Mouse (Mus musculus): ENCODE data around the gene Lingo3. TPM values are rescaled to one million over a fixed set of nuclear protein-coding genes. Genes with fewer than 3 reads are reported as not detected.

Lingo3 gene
- total and polyA plus RNA-seq, 3 experiments = not detected

GRCm38 (mm10) chr10:80792175-80793032, 51.4 kb downstream of the Lingo3 start:
- peak in 1 of 2 experiments; percentile 21; a peak in 1 of 4 replicates for TF ChIP-seq POLR2A (IDR thresholded peaks at IDR 0.05; ENCODE audit: control insufficient read depth in 1 of 2, insufficient read depth in 1 of 2, low read depth in 1 of 2, low read length in 2 of 2, poor library complexity in 1 of 2)
- no peak for TF ChIP-seq USF2 (IDR thresholded peaks at IDR 0.05; ENCODE audit: borderline replicate concordance in 1 of 2, insufficient read depth in 1 of 2, low read depth in 1 of 2, low read length in 2 of 2)
- no peak for TF ChIP-seq NRF1 (IDR thresholded peaks at IDR 0.05; ENCODE audit: insufficient read depth, low read depth, low read length, poor library complexity, severe bottlenecking)
- 0 out of 2 replicates have a peak, but pooled peaks have one; percentile 21 for TF ChIP-seq POLR2AphosphoS2 (IDR thresholded peaks at IDR 0.05; ENCODE audit: low read length)
- Histone ChIP-seq H3K27me3 (ENCODE audit: control insufficient read depth in 1 of 2, insufficient read depth in 2 of 2, low read length in 2 of 2) (no peaks in the 10 kb centered on the region), H3K9me3 (replicated peaks; ENCODE audit: insufficient read depth, low read length) (no peaks in the 10 kb centered on the region), H3K36me3 (ENCODE audit: control insufficient read depth in 1 of 2, insufficient read depth in 2 of 2, low read length in 2 of 2) (peaks cover 7 to 10% of the 10 kb centered on the region in 2 experiments; a peak in 3 of 4 replicates), H3K27ac (ENCODE audit: control insufficient read depth, low read depth, low read length) (no peak overlapping the region), H3K4me1 (ENCODE audit: control insufficient read depth in 1 of 2, insufficient read depth in 2 of 2, low read length in 2 of 2) (peaks cover 0 to 6% of the 10 kb centered on the region in 2 experiments; a peak in 2 of 4 replicates), H3K9ac (ENCODE audit: control insufficient read depth, low read depth, low read length, poor library complexity, severe bottlenecking) (no peak overlapping the region), H3K4me3 (ENCODE audit: control insufficient read depth in 1 of 2, insufficient read depth in 1 of 2, low read depth in 2 of 2, low read length in 2 of 2) (no peak overlapping the region), H3K79me2 (ENCODE audit: control insufficient read depth, insufficient read depth, low read length, poor library complexity) (peaks cover 12% of the 10 kb centered on the region)
- DNase-seq (ENCODE audit: low read depth, low spot score) = peak; percentile 19

GRCm38 (mm10) chr10:80791476-80792174, 52.2 kb downstream of the Lingo3 start:
- H3K79me2 ChIP-seq (ENCODE audit: control insufficient read depth, insufficient read depth, low read length, poor library complexity) = peaks cover 4% of the 10 kb centered on the region
- no peak overlapping the region for H3K27ac ChIP-seq (ENCODE audit: control insufficient read depth, low read depth, low read length)
- H3K4me3 ChIP-seq (ENCODE audit: control insufficient read depth in 1 of 2, insufficient read depth in 1 of 2, low read depth in 2 of 2, low read length in 2 of 2) = no peak overlapping the region
- no peak for TF ChIP-seq BHLHE40 (IDR thresholded peaks at IDR 0.05; ENCODE audit: borderline replicate concordance, low read depth, low read length)
- no peak for TF ChIP-seq RAD21 (IDR thresholded peaks at IDR 0.05; ENCODE audit: low read depth, low read length)
- no peak for TF ChIP-seq RCOR1 (IDR thresholded peaks at IDR 0.05; ENCODE audit: low read depth, low read length)
- no peak for TF ChIP-seq ZNF384 (IDR thresholded peaks at IDR 0.05; ENCODE audit: low read depth, low read length)
- no peak for TF ChIP-seq CHD1 (IDR thresholded peaks at IDR 0.05; ENCODE audit: low read depth, low read length)
- no peak for TF ChIP-seq MEF2A (IDR thresholded peaks at IDR 0.05; ENCODE audit: extremely low read depth, insufficient replicate concordance, low read depth, low read length, poor library complexity, severe bottlenecking)
- TF ChIP-seq POLR2A (IDR thresholded peaks at IDR 0.05; ENCODE audit: control insufficient read depth in 1 of 2, insufficient read depth in 1 of 2, low read depth in 1 of 2, low read length in 2 of 2, poor library complexity in 1 of 2) = no peak
- no peak for TF ChIP-seq ELF1 (IDR thresholded peaks at IDR 0.05; ENCODE audit: low read depth, low read length)
- no peak for TF ChIP-seq ETS1 (IDR thresholded peaks at IDR 0.05; ENCODE audit: low read depth, low read length)
- TF ChIP-seq SIN3A (IDR thresholded peaks at IDR 0.05; ENCODE audit: low read length) = no peak
- TF ChIP-seq TBP (IDR thresholded peaks at IDR 0.05; ENCODE audit: low read depth, low read length) = no peak
- TF ChIP-seq MYC (IDR thresholded peaks at IDR 0.05; ENCODE audit: low read depth, low read length) = no peak
- TF ChIP-seq SMC3 (IDR thresholded peaks at IDR 0.05; ENCODE audit: low read depth, low read length) = no peak
- TF ChIP-seq MAFK (IDR thresholded peaks at IDR 0.05; ENCODE audit: borderline replicate concordance, low read depth, low read length) = no peak
- TF ChIP-seq USF2 (IDR thresholded peaks at IDR 0.05; ENCODE audit: borderline replicate concordance in 1 of 2, insufficient read depth in 1 of 2, low read depth in 1 of 2, low read length in 2 of 2) = no peak
- no peak for TF ChIP-seq MAZ (IDR thresholded peaks at IDR 0.05; ENCODE audit: low read depth, low read length)
- no peak for TF ChIP-seq MYB (IDR thresholded peaks at IDR 0.05; ENCODE audit: low read depth, low read length)
- no peak for TF ChIP-seq HCFC1 (IDR thresholded peaks at IDR 0.05; ENCODE audit: low read depth, low read length)
- TF ChIP-seq POLR2AphosphoS2 (IDR thresholded peaks at IDR 0.05; ENCODE audit: low read length) = no peak; the same call in 1 of the 2 replicates
- peaks cover 0 to 2% of the 10 kb centered on the region in 2 experiments; a peak in 2 of 4 replicates for H3K4me1 ChIP-seq (ENCODE audit: control insufficient read depth in 1 of 2, insufficient read depth in 2 of 2, low read length in 2 of 2)
- no peaks in the 10 kb centered on the region for H3K9me3 ChIP-seq (replicated peaks; ENCODE audit: insufficient read depth, low read length)
- peaks cover 3 to 13% of the 10 kb centered on the region in 2 experiments; a peak in 3 of 4 replicates for H3K36me3 ChIP-seq (ENCODE audit: control insufficient read depth in 1 of 2, insufficient read depth in 2 of 2, low read length in 2 of 2)
- H3K27me3 ChIP-seq (ENCODE audit: control insufficient read depth in 1 of 2, insufficient read depth in 2 of 2, low read length in 2 of 2) = no peaks in the 10 kb centered on the region
- H3K9ac ChIP-seq (ENCODE audit: control insufficient read depth, low read depth, low read length, poor library complexity, severe bottlenecking) = no peak overlapping the region
- no peak for DNase-seq (ENCODE audit: low read depth, low spot score)

Measured in MEL (cell line).